Mouse (Mus musculus): Measurements from ENCODE around the gene Iqcc.

GRCm38 (mm10) chr4:129614093-129614492 is 4.8 kb downstream of the Iqcc start, which contains the start of gene Dcdc2b:
- TF ChIP-seq CTCF (conservative IDR thresholded peaks at IDR 0.05; ENCODE audit: insufficient read depth, insufficient read length, low read depth, low read length) (no peak), POLR2A (IDR thresholded peaks at IDR 0.05; ENCODE audit: low read depth, low read length) (no peak)
